Mouse (Mus musculus) bone marrow, adult 2 months (tissue): Measurements from ENCODE around the gene Kidins220.

Experiments used
- CTCF ChIP-seq: fragments of 200-500 bp; IDR thresholded peaks from 2 replicates; pipeline ENCODE4 v1.5.1; 2011; ENCODE audit warnings: low read length, control low read depth; ENCODE audit not compliant: control insufficient read depth, insufficient read depth
- POLR2A ChIP-seq: fragments of 200-500 bp; IDR thresholded peaks from 2 replicates; pipeline ENCODE4 v1.6.1; 2011; ENCODE audit warnings: low read depth, mild to moderate bottlenecking, control low read depth, low read length, borderline replicate concordance; ENCODE audit not compliant: control insufficient read depth

GRCm38 (mm10) chr12:25027416-25027815 is 52.7 kb downstream of the Kidins220 start:
- TF ChIP-seq POLR2A (no peak), CTCF (peak; percentile 34; the same call in 1 of the 2 replicates)
